Mouse (Mus musculus) gastrocnemius, postnatal 14 days (tissue): ENCODE measurements around the gene Rgl2. TPM values are rescaled to one million over a fixed set of nuclear protein-coding genes. Genes with fewer than 3 reads are reported as not detected.

ENCODE experiments used
- DNase-seq: peaks from one replicate; pipeline ENCODE4 v3.0.0; 2021; ENCODE audit warnings: mixed read lengths
- intact Hi-C: fragments of 180-260 bp; cut with DNase I; formaldehyde crosslinking; loops from one replicate; pipeline ENCODE4 v1.15.1; 2025; ENCODE audit warnings: low total_unique reads
- total RNA-seq, 2 experiments: library from RNA; stranded (reverse); gene quantifications; 2 replicates each; pipeline ENCODE4 v1.2.3; 2021

Rgl2 gene
- total RNA-seq, 2 experiments from 2014 or later, result 24.4 to 24.7 TPM

GRCm38 (mm10) chr17:33918293-33919203 lies 10.8 kb upstream of the Rgl2 start:
- intact Hi-C loops, result no loop called here
- peak; percentile 36 for DNase-seq

- intact Hi-C loops, result no loop called here
- peak; percentile 75 for DNase-seq
Observed at GRCm38 (mm10) chr17:33919351-33920281, 9.7 kb upstream of the Rgl2 start.

DNA sequence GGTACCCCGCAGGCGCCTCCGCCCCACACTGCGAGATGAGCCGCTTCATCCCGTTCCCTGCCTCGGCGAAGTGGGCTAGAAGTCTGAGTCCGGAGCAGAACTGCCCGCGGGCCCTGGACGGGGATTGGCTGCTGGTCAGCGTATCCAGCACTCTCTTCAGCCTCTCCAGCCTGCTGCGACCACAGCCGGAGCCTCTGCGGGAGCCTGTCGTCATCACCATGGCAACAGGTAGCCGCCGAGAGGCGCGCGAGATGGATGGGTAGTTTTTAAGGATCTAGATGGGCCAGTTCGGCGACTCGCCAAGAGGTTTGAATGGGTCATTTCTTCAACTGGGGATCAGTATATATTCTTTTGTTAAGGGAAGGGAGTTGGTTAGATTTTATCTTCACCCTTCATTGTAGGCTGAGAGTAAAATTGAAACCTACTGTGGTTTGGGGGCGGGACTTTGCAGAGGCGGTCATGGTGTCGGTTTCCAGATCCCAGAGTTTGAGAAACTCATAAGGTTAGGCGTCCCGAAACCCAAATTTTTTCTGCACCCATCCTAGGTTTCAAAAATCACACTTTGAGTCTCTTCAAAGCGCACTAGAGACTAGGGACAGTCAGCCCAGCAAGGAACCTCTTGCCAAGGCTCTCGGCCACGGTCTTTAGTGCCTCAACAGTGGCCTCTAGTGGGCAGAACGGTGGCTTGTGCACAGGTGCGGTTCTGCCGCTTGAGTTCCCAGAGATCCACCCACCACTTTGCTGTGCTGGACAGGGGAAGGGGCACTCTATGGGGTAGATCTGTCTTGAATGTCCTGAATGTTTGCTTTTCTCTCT lies 8.9 kb upstream of the Rgl2 start:
- intact Hi-C loops, result no loop called here
- peak; percentile 83 for DNase-seq

- intact Hi-C loops, result no loop called here
- no peak for DNase-seq
Observed at GRCm38 (mm10) chr17:33921361-33921760, 8.0 kb upstream of the Rgl2 start.

- intact Hi-C loops, result no loop called here
- DNase-seq, result peak; percentile 13
Observed at GRCm38 (mm10) chr17:33924577-33925283, 4.6 kb upstream of the Rgl2 start.

GRCm38 (mm10) chr17:33925406-33926116 lies 3.8 kb upstream of the Rgl2 start:
- intact Hi-C loops, result no loop called here
- peak; percentile 7 for DNase-seq

GRCm38 (mm10) chr17:33926207-33926932 lies 3.0 kb upstream of the Rgl2 start:
- DNase-seq, result no peak
- intact Hi-C loops, result no loop called here

GRCm38 (mm10) chr17:33928251-33928947 lies 944 bp upstream of the Rgl2 start:
- DNase-seq, result no peak
- intact Hi-C loops, result no loop called here

GRCm38 (mm10) chr17:33930280-33931158 lies 1.2 kb downstream of the Rgl2 start:
- intact Hi-C loops, result no loop called here
- DNase-seq, result no peak

DNA sequence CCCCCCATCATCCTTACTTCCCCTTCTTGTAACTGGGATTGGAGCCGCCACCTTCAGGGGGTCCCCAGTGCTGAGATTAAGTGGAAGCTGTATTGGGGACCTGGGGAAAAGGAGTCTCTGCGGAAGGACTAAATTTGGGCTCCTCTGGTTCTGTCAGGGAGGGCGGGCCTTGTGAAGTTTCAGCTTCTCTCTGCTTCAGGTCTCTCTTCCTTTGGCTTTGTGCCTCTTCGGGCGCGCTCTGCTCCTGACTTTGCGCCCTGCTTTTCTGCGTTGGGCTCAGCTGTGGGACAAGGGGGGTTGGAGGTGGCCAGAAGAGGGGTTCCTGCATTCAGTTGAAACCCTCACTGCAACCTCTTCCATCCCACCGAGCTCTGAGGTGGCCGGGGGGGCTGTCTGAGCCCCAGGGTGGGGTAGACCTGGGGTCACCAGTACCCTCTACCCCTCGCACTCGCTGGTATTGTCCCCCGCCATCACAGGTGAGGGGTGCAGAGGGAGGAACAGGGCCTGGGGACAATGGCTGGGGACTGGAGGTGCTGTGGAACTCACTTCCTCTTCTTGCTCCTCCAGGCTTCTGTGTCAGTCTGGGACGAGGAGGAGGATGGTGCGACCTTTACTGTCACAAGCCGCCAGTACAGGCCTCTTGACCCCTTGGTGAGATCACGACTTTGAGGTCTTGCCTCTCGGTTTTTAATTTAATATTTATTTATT lies 2.0 kb downstream of the Rgl2 start:
- intact Hi-C loops, result no loop called here

GRCm38 (mm10) chr17:33931947-33932346 lies 2.6 kb downstream of the Rgl2 start:
- intact Hi-C loops, result no loop called here
- DNase-seq, result no peak

More for the DNA sequence above, 2.0 kb downstream of the Rgl2 start:
- DNase-seq, result no peak

DNA sequence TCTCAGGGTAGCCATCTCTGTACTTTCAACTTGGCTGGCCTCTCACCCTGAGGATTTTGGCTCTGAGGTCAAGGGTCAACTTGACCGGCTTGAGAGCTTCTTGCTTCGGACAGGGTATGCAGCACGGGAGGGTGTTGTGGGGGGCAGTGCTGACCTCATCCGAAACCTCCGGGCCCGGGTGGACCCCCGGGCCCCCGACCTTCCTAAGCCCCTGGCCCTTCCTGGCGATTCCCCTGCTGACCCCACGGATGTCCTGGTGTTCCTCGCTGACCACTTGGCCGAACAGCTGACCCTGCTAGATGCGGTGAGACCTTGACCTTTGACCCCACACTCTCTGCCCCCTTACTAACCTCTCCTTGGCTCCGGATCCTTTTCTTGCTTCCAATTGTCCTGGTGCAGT lies 3.1 kb downstream of the Rgl2 start:
- DNase-seq, result no peak
- intact Hi-C loops, result no loop called here

- intact Hi-C loops, result no loop called here
- no peak for DNase-seq
Observed at GRCm38 (mm10) chr17:33932970-33933369, 3.6 kb downstream of the Rgl2 start.

GRCm38 (mm10) chr17:33935422-33936055 lies 6.2 kb downstream of the Rgl2 start:
- no peak for DNase-seq
- intact Hi-C loops, result no loop called here

- no peak for DNase-seq
- intact Hi-C loops, result no loop called here
Observed at GRCm38 (mm10) chr17:33936993-33937392, 7.7 kb downstream of the Rgl2 start.
